Mouse (Mus musculus) cerebellum, postnatal 36 days (tissue): Measurements from ENCODE around the gene Brip1.

Experiments used
- DNase-seq, 2 experiments: peaks; one replicate each; pipeline ENCODE4 v3.0.0; 2021 to 2022; ENCODE audit warnings: mixed read lengths in 2 of 2

Gene Brip1

GRCm38 (mm10) chr11:86016242-86016641 is 184.8 kb downstream of the Brip1 start:
- no peak for DNase-seq

GRCm38 (mm10) chr11:86013087-86013486 is 187.9 kb downstream of the Brip1 start:
- no peak for DNase-seq

GRCm38 (mm10) chr11:86010458-86010857 is 190.5 kb downstream of the Brip1 start:
- no peak for DNase-seq

- no peak for DNase-seq
These were observed 192.6 kb downstream of the Brip1 start for GRCm38 (mm10) chr11:86008211-86008905.
